Mouse (Mus musculus) cerebellum, postnatal 14 days (tissue): ENCODE results near the gene Bcl2l12.
A peak's percentile ranks its signal among the peaks of the same experiment; 100 is the strongest.
"Not testable (repeated sequence)": the region's sequence is repeated elsewhere in the genome, so short reads cannot be mapped to it uniquely, and the experiment has no call there.

ENCODE experiments used
- DNase-seq, 2 experiments: peaks; one replicate each; pipeline ENCODE4 v3.0.0; 2021; ENCODE audit warnings: mixed read lengths in 2 of 2

Bcl2l12 gene

DNA sequence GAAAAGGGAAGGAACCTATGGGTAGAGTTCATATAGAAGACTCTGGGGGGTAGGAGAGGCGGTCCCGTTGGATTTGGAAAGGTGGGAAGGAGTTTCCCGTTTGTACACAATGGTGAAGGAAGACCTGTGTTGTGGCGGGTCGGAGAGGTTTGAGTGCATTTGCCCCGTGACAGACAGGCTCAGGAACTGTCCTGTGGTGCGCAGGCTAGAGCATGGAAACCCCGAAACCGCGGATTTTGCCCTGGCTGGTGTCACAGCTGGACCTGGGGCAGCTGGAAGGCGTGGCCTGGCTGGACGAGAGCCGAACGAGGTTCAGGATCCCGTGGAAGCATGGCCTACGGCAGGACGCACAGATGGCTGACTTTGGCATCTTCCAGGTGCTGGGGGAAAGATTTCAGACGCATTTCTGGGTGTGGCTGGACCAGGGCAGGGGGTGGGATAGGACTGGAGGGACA lies at the start of gene Bcl2l12:
Bcl2l12 (minus strand) TSS at position 212 of the 455 bp plus-strand sequence.
- peak; percentile 59 to 72 for DNase-seq

DNA sequence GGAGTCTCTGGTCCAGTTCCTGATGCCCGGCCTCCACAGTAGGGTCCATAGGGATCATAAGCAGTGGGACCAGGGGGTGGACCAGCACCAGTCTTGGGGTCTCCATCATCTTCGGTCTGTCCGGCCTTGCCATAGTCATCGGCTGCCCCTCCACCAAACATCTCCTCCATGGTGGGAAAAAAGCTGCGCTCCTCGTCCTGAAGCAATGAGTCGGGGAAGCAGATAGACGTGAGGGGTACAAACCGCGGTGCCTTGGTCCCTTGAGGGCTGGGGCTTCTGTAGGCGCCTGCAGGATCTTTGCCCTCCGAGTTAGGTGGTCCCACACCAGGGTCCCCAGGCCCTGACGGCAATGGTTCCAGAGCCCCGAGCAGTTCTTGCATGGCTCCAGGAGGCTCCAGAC lies 49.0 kb upstream of the Bcl2l12 start:
- no peak for DNase-seq

DNA sequence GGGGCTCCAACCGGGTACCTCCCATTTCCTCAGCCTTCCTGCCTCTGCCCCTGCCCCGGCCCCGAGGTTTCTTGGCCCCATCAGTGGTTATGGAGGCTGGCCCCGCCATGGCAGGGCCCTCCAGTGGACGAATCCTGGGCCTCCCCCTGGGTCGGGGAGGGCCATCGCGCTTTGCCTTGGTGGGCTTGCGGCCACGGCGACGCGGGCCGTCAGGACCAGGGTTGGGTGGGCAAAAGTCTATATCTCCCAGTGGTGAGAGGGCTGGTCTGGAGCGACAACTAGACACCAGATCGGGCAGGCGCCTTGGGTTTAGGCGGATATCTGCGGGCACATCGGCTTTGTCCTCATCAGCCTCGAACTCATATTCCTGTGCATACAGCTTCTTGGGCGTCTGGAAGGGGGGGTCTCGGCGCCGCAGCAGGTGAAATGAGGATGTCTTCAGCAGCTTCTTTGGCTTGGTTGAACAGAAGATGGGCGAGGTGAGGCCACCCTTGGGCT lies 48.4 kb upstream of the Bcl2l12 start:
- no peak for DNase-seq

- DNase-seq, result no peak
Observed at GRCm38 (mm10) chr7:45045741-45046140, 47.2 kb upstream of the Bcl2l12 start.

DNA sequence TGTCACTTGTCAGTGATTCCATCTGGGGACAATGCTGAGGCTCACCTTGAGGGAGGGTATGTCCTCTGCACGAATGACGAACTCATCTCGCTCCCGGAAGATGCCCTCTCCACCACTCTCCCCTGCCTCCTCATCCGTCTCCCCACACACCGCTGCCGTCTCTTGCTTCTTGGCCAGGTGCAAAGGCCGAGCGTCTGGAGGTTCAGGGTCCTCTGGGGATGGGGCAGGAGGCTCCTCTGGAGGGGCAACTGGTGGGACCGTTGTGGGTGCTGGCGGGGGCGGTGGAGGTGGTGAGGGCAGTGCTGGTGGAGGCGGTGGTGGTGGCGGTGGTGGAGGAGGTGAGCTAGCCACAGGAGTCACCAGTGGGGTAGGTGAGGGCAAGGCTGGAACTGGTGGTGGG lies 44.8 kb upstream of the Bcl2l12 start:
- no peak for DNase-seq

DNA sequence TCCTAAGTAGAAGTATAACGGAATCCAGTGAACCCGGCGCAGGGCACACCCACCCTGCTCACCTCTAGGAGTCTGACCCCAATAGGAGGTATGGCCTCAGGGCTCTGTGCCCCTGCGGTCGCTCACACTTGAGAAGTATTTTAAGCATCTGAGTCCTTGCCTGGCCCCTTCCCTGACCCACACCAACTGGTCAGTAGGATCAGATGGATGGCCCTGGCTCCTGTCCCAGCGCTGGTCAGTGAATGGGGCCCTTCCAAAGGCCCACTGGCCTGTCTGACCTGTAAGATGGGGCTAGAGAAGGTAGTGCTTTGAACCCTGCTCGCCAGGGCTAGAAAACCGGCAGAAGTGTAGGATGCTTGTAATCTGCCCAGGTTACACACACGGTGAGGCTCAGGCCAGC lies 42.3 kb upstream of the Bcl2l12 start:
- DNase-seq, result no peak

DNA sequence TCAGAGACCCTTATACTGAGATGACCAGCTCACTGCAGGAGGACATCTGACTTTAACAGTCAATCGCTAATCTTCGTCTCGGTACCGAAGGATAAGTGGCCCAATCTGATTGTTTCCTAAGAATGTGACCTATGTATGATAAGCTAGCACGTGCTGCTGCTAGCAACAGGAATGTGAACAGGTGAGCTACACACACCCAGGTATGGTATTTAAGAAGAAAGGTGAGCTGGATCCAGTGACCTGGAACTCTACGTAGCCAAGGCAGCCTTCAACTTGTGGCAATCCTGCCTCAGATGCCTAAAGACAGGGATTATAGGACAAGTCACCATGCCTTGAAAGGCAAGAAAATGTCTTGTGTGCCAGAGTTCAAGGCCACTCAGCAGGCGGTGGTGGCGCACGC lies 39.9 kb upstream of the Bcl2l12 start:
- no peak for DNase-seq

DNA sequence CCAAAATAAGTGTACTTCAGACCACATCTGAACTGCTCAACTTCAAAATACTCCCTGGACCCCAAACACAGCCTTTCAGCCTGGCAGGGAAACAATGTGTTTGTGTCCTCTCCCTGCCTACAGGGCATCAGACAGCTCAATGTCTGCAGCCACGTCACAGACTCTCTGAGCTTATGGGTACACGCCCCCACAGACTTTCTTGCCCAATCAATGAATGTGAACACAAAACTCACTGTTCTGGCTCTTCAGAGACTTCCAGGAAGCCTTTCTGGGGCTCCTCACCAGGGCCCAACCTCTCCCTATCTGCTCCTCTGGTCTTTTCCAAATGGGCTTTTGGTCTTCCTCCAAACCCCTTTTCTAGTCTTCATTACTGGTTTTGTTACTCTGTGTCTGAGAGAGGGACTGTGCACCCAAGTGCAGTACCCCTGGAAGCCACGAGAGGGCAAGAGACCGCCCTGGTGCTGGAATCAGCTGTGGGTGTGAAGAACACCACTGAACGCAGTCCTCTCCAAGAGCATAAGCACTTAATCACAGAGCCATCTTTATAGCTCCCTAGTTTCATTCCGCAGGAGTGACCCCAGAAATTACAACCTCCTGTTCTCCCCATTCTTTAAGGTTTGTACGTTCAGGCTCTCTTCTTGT lies 39.3 kb upstream of the Bcl2l12 start:
- peak; percentile 66 to 82 for DNase-seq

DNA sequence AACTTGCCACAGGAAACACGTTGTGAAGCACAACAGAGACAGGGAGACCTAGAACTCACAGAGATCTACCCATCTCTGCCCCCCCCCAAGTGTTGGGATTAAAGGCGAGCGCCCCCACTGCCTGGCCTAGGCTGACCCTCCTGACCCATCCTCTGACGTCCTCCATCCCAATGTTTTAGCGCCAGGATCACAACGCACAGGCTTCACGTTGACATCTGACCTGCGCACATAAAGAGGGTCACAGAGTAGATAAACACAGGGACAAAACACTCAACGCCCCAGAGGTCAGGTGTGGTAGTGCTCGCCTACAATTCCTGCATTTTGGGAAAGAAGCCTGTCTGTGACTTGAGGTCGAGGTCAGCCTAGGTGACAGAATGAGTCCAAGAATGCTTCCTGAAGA lies 38.2 kb upstream of the Bcl2l12 start:
- no peak for DNase-seq

- no peak for DNase-seq
Observed at GRCm38 (mm10) chr7:45035631-45036030, 37.1 kb upstream of the Bcl2l12 start.

DNA sequence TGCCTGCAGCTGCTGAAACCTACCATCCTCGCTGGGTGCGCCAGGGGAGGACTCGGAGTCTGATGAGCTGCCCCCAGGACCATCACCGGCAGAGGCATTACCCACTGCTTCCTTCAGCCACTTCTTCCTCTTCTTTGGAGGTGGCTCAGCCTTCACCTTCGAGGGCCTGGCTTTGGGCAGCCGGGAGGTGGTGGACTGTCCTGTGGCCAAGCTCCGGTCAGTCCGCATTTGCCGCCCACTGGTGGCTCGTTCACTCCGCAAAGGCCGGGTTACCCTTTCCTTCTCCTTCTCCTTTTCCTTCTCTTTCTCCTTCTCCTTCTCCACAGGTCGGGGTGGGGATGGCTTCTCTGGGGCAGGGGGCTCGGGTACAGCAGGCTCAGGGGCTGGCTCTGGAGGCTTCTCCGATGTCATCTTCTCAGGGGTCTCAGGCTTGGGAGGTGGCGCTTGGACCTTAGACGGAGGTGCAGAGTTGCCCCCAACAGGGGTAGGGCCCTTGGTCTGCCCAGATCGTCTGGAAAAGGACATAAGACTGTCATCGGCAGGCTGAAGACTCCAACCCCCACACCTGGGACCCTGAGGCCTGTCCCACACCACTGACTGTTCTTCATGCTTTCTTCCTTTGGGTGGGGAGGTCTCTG lies 35.3 kb upstream of the Bcl2l12 start:
- no peak for DNase-seq

GRCm38 (mm10) chr7:45030857-45031256 lies 32.3 kb upstream of the Bcl2l12 start:
- DNase-seq, result no peak

- DNase-seq, result no peak
Observed at GRCm38 (mm10) chr7:45029995-45030394, 31.5 kb upstream of the Bcl2l12 start.

DNA sequence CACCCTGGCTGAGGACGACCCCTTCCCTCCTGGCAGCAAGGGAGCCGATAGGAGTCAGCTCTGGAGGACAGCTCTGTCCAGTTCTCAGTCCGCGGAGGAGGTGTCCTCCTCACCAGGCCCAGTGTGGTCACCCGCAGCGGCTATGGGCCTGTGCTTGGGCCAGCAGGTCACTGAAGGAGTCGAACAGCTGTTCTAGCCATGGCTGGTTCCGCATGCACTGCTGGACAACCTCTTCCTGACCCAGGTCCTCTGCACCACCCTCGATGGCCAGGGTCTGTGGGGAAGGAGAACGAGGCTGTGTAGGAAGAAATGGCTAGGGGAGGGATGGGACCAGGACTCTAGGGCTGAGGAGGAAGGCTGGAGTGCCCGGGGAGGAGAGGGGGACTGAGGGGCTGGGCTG lies 29.8 kb upstream of the Bcl2l12 start:
- no peak for DNase-seq

GRCm38 (mm10) chr7:45027761-45028160 lies 29.2 kb upstream of the Bcl2l12 start:
- no peak for DNase-seq

- DNase-seq, result no peak
Observed at GRCm38 (mm10) chr7:45026256-45026655, 27.7 kb upstream of the Bcl2l12 start.

DNA sequence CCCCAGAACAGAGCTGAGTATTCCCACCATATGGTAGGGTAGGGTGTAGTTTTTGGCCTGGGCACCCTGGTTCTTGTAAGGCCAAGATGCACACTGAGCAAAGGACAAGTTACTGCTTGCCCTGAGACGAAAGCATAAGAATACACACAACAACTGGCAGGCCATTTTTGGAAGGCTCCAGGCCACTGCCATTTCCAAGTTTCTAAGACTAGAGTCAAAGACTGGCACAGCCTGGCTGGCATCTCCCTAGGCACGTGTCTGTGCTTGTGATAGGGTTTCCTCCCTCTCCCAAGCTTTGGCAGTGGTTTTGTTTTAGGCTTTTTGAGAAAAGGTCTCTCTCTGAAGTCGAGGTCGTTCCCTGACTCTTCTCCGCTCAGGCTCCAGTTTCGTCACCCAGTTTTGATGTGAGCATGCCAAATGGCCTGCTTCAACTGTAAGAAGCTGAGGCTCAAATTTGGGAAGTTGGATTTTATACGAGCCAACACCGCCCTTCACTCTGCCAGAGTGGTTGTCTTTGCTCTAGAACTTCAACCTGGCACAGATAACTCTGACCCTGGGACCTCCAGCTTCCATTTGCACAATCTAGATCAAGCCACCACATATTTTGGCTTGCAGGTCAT lies 27.2 kb upstream of the Bcl2l12 start:
- DNase-seq, result no peak

- DNase-seq, result no peak
Observed at GRCm38 (mm10) chr7:45024281-45025248, 26.1 kb upstream of the Bcl2l12 start.

DNA sequence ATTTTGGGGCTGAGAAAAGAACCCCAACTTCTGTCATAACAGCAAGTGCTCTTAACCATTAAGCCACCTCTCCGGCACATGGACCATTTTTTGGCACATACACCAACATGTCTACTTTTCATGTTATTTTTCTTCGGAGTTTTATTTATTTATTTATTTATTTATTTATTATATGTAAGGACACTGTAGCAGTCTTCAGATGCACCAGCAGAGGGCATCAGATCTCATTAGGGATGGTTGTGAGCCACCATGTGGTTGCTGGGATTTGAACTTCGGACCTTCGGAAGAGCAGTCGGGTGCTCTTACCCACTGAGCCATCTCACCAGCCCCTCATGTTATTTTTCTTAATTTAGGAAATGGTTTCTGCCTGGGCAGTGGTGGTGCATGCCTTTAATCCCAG lies 25.2 kb upstream of the Bcl2l12 start:
- not testable (repeated sequence) for DNase-seq

DNA sequence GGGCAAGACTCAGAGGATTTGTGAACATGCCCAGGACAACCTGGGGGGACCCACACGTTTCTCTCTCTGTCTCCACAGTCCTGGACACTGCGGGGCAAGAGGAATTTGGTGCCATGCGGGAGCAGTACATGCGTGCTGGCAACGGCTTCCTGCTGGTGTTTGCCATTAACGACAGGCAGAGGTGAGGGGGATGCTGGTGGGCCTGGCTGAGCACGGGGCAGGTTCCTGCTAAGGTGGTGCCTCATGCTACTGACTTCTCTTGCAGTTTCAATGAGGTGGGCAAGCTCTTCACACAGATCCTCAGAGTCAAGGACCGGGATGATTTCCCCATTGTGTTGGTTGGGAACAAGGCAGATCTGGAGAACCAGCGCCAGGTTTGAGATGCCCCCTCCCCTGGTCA lies 21.7 kb upstream of the Bcl2l12 start:
- no peak for DNase-seq

DNA sequence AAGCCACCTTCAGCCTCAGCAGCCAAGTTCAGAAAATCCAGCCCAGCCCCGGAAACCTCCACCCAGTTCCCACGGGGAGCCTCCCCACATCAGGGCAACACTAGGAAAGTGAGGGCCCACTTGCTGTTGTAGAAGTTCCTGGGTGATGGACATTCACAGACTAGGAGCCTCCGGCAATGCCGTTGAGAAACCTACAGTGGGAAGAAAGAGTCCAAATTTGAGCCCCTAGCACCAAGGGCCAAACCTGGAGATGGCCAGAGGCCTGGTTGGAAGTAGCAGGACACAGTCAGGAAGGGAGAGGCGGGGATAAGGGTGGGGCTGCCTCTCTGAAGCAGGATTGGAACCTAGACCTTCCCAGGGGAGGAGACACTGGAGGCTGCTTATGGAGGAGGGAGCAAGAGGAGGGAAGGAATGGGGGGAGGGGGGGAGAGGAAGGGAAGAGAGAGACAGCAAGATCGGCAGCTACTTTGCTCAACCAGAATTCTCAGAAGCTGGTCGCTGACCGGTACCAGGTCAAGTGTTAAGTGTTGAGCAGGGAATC lies 20.6 kb upstream of the Bcl2l12 start:
- no peak for DNase-seq

DNA sequence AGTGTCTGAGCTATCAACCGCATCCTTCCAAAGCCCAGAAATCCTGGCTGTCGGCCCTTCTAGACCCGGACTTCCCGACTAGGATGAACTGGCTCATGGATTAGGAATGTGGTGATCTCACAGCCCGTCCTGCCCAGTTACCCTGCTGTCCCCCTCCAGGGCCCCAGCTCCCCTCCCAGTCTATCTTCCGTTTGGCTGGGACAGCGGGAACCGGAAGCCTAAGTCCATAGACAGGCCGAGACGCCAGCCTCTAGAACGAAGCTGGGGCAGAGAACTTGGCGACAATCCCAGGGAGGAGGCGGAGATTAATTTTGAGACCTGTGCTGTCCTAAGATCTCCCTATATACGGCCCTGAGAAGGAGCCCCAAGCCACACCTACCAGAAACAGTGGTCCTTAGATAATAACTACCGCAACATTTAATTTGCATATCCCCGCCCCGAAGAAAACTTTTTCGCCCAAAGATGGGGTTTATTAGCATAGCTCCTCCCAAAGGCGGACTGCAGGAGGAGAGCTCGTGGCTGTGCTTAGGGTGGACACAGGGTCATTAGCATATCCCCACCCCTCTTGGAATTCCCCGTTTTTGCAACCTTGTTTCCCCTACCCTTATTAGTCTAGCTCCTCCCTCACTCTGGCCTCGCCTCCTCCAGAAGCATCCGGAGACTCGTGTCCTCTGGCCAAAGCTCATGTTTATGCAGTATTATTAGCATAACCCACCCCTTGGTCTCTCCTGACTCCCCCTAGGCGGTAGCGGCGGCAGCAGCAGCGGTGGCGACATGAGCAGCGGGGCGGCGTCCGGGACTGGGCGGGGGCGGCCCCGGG lies 18.9 kb upstream of the Bcl2l12 start, which contains the start of gene Rras:
Rras (plus strand) TSS at position 720 of the 820 bp plus-strand sequence.
- DNase-seq, result peak; percentile 78 to 79
